8 mouse cellular contexts compared by ENCODE assay signal in genomic region chr17:32947215-32947914, GRCm38 (mm10). TPM values are rescaled to one million over a fixed set of nuclear protein-coding genes. Genes with fewer than 3 reads are reported as not detected.
A peak's percentile ranks its signal among the peaks of the same experiment; 100 is the strongest.
DNase-seq lines count a peak whose midpoint lies in the region; ATAC-seq lines count a peak whose summit lies in the region.

TSS of gene Cyp4f13 (minus strand) at chr17:32947402.

- WGBS in embryonic facial prominence, embryonic 15.5 days: 18% methylated on average over 12 of the region's 12 CpGs
- 23% methylated on average over 12 of the region's 12 CpGs for WGBS in kidney, embryonic 14.5 days
- 21% methylated on average over 12 of the region's 12 CpGs for WGBS in limb, embryonic 15.5 days

- peaks cover 18% of the 10 kb centered on the region for H3K4me1 ChIP-seq in embryonic facial prominence, embryonic 15.5 days
- H3K4me1 ChIP-seq in kidney, embryonic 14.5 days (ENCODE audit: control insufficient read depth, insufficient read depth, low read length): peaks cover 9% of the 10 kb centered on the region; the same call in 1 of the 2 replicates
- H3K4me1 ChIP-seq in limb, embryonic 15.5 days: peaks cover 14% of the 10 kb centered on the region

- H3K27me3 ChIP-seq in embryonic facial prominence, embryonic 15.5 days: no peaks in the 10 kb centered on the region
- H3K27me3 ChIP-seq in kidney, embryonic 14.5 days (ENCODE audit: control insufficient read depth, insufficient read depth, low read length): no peaks in the 10 kb centered on the region
- no peaks in the 10 kb centered on the region for H3K27me3 ChIP-seq in limb, embryonic 15.5 days

- no peaks in the 10 kb centered on the region for H3K9me3 ChIP-seq in embryonic facial prominence, embryonic 15.5 days (replicated peaks)
- H3K9me3 ChIP-seq in kidney, embryonic 14.5 days (ENCODE audit: control insufficient read depth, low read length): no peaks in the 10 kb centered on the region
- no peaks in the 10 kb centered on the region for H3K9me3 ChIP-seq in limb, embryonic 15.5 days

- H3K4me3 ChIP-seq in embryonic facial prominence, embryonic 15.5 days (replicated peaks): peak within 1 kb of the TSS; percentile 67
- peak within 1 kb of the TSS; percentile 59 for H3K4me3 ChIP-seq in kidney, embryonic 14.5 days (ENCODE audit: low read length)
- peak within 1 kb of the TSS; percentile 57 for H3K4me3 ChIP-seq in limb, embryonic 15.5 days

- H3K27ac ChIP-seq in embryonic facial prominence, embryonic 15.5 days (replicated peaks): peak within 1 kb of the TSS; percentile 87
- peak within 1 kb of the TSS; percentile 62; the same call in 1 of the 2 replicates for H3K27ac ChIP-seq in kidney, embryonic 14.5 days (ENCODE audit: low read depth, low read length)
- H3K27ac ChIP-seq in limb, embryonic 15.5 days: peak within 1 kb of the TSS; percentile 74

- H3K4me2 ChIP-seq in embryonic facial prominence, embryonic 15.5 days (replicated peaks): peak within 1 kb of the TSS; percentile 88
- H3K4me2 ChIP-seq in kidney, embryonic 14.5 days (replicated peaks; ENCODE audit: low read depth, low read length): peak within 1 kb of the TSS; percentile 78
- peak within 1 kb of the TSS; percentile 86 for H3K4me2 ChIP-seq in limb, embryonic 15.5 days

- H3K9ac ChIP-seq in embryonic facial prominence, embryonic 15.5 days: peak within 1 kb of the TSS; percentile 59
- H3K9ac ChIP-seq in kidney, embryonic 14.5 days (ENCODE audit: low read depth, low read length): peak within 1 kb of the TSS; percentile 64
- peak within 1 kb of the TSS; percentile 52 for H3K9ac ChIP-seq in limb, embryonic 15.5 days

- H3K36me3 ChIP-seq in embryonic facial prominence, embryonic 15.5 days: no peaks in the 10 kb centered on the region
- no peaks in the 10 kb centered on the region for H3K36me3 ChIP-seq in kidney, embryonic 14.5 days (ENCODE audit: control insufficient read depth, insufficient read depth, low read length)
- no peaks in the 10 kb centered on the region for H3K36me3 ChIP-seq in limb, embryonic 15.5 days

- ATAC-seq in embryonic facial prominence, embryonic 15.5 days (ENCODE audit: insufficient number of reproducible peaks, low FRiP score, low TSS enrichment, low read depth): peak; percentile 92
- peak; percentile 97 for ATAC-seq in kidney, embryonic 14.5 days (ENCODE audit: low FRiP score, low TSS enrichment)
- ATAC-seq in limb, embryonic 15.5 days (ENCODE audit: insufficient number of reproducible peaks, low FRiP score, low TSS enrichment, low read depth): peak; percentile 90

- DNase-seq in 3T3-L1 (ENCODE audit: low read depth, low spot score): peak; percentile 96
- DNase-seq in adrenal gland, postnatal 4 days (ENCODE audit: low spot score in 2 of 2): peak; percentile 96 to 100
- peak; percentile 100 for DNase-seq in heart, adult 8-10 months (ENCODE audit: low spot score)
- DNase-seq in monocyte, adult 2 months (ENCODE audit: low read depth in 1 of 2, low spot score in 2 of 2): peak; percentile 93 to 95
- DNase-seq in spleen, postnatal 36 days (ENCODE audit: low spot score in 2 of 2): peak; percentile 95 to 96

RNA-seq across cellular contexts. Expression of gene Cyp4f13, which starts in this region (rescaled TPM):
- total RNA-seq in adrenal gland, postnatal 4 days (2021): 10 to 100 TPM; 71.3 to 72.6 TPM
- polyA plus RNA-seq in embryonic facial prominence, embryonic 15.5 days (2015; fragmentation: Nextera tagmentation; extraction: Ambion mirVana): 15.9 and 17.7 TPM in 2 replicates
- 10 to 100 TPM in 2 of 4 experiments, 1 to 10 TPM in 2; 7.7 to 15.3 (median 9.5) TPM for total RNA-seq in heart, adult 8-10 months (2022)
- 8.4 and 10.3 TPM in 2 replicates for polyA plus RNA-seq in kidney, embryonic 14.5 days (2014; fragmentation: Nextera tagmentation; extraction: Ambion mirVana)
- polyA plus RNA-seq in limb, embryonic 15.5 days (2015; fragmentation: Nextera tagmentation; extraction: Ambion mirVana): 14.2 and 14.8 TPM in 2 replicates

Comparison
In these comparisons a context has a peak if more than half of its experiments do, and no peak if none do; other contexts are left out.
1. Peak in every context shown above with its lines: DNase-seq, ATAC-seq, H3K4me3 ChIP-seq and H3K27ac ChIP-seq.
2. RNA of gene Cyp4f13 (total RNA-seq): 71.3 to 72.6 TPM in adrenal gland, postnatal 4 days; 7.7 to 15.3 TPM in heart, adult 8-10 months; every median in the first group is over 4 times any median in the second.